Mouse (Mus musculus) layer of hippocampus, postnatal 36 days (tissue): ENCODE measurements at regions not wholly inside any gene's neighbourhood (a gene's known extent, or its start where the extent isn't known, plus 50 kb on each side); places are given as distances from the start of the nearest gene placed in this dataset.

Experiments
- DNase-seq, 2 experiments: peaks; one replicate each; pipeline ENCODE4 v3.0.0; 2022

GRCm38 (mm10) chr16:29706996-29707395 lies 127.9 kb downstream of the Opa1 start:
- DNase-seq = no peak

GRCm38 (mm10) chr16:29707656-29708055 lies 128.5 kb downstream of the Opa1 start:
- no peak for DNase-seq

- no peak for DNase-seq
Observed at GRCm38 (mm10) chr16:29709072-29709471, 129.9 kb downstream of the Opa1 start.

GRCm38 (mm10) chr16:29711386-29711785 lies 132.3 kb downstream of the Opa1 start:
- no peak for DNase-seq

GRCm38 (mm10) chr16:29711912-29712681 lies 133.0 kb downstream of the Opa1 start:
- no peak for DNase-seq

GRCm38 (mm10) chr16:29714612-29715127 lies 135.5 kb downstream of the Opa1 start:
- peak; percentile 45 to 61 for DNase-seq

GRCm38 (mm10) chr16:29718965-29719364 lies 139.8 kb downstream of the Opa1 start:
- DNase-seq = no peak

- DNase-seq = no peak
Observed at GRCm38 (mm10) chr16:29719571-29720451, 140.7 kb downstream of the Opa1 start.

- DNase-seq = no peak
Observed at GRCm38 (mm10) chr16:29725153-29725552, 146.0 kb downstream of the Opa1 start.

- DNase-seq = peak in 1 of 2 experiments; percentile 20
Observed at GRCm38 (mm10) chr16:29725563-29725962, 146.4 kb downstream of the Opa1 start.

- DNase-seq = no peak
Observed at GRCm38 (mm10) chr16:29727397-29727796, 148.3 kb downstream of the Opa1 start.

GRCm38 (mm10) chr16:29728769-29729481 lies 149.8 kb downstream of the Opa1 start:
- peak; percentile 74 for DNase-seq

- no peak for DNase-seq
Observed at GRCm38 (mm10) chr16:29730010-29730409, 150.9 kb downstream of the Opa1 start.

- no peak for DNase-seq
Observed at GRCm38 (mm10) chr16:29732889-29733288, 153.8 kb downstream of the Opa1 start.

- DNase-seq = no peak
Observed at GRCm38 (mm10) chr16:29733847-29734246, 154.7 kb downstream of the Opa1 start.

- DNase-seq = peak in 1 of 2 experiments; percentile 25
Observed at GRCm38 (mm10) chr16:29734324-29734723, 155.2 kb downstream of the Opa1 start.

GRCm38 (mm10) chr16:29734738-29735250 lies 155.7 kb downstream of the Opa1 start:
- peak in 1 of 2 experiments; percentile 22 for DNase-seq

- DNase-seq = no peak
Observed at GRCm38 (mm10) chr16:29735371-29736008, 156.4 kb downstream of the Opa1 start.

- DNase-seq = no peak
Observed at GRCm38 (mm10) chr16:29736211-29736610, 157.1 kb downstream of the Opa1 start.

GRCm38 (mm10) chr16:29738075-29738474 lies 158.9 kb downstream of the Opa1 start:
- DNase-seq = no peak

GRCm38 (mm10) chr16:29742497-29743230 lies 163.5 kb downstream of the Opa1 start:
- DNase-seq = no peak
